Mouse (Mus musculus) ES-Bruce4 (cell line): ENCODE results near the gene Abcc1. TPM values are rescaled to one million over a fixed set of nuclear protein-coding genes. Genes with fewer than 3 reads are reported as not detected.

Experiments
- H3K27ac ChIP-seq: 2 replicates; pipeline ENCODE4 v1.5.1; 2012; ENCODE audit warnings: low read length, inconsistent platforms; ENCODE audit not compliant: insufficient read depth
- H3K27me3 ChIP-seq: 2 replicates; pipeline ENCODE4 v1.6.1; 2012; ENCODE audit warnings: mild to moderate bottlenecking, low read length, inconsistent platforms; ENCODE audit not compliant: control insufficient read depth, poor library complexity, insufficient read depth, severe bottlenecking
- H3K36me3 ChIP-seq: 2 replicates; pipeline ENCODE4 v1.6.1; 2012; ENCODE audit warnings: inconsistent platforms, mild to moderate bottlenecking, low read length, moderate library complexity; ENCODE audit not compliant: control insufficient read depth, poor library complexity, insufficient read depth, severe bottlenecking
- H3K4me1 ChIP-seq: one replicate; pipeline ENCODE4 v1.8.1; 2011; ENCODE audit warnings: low read length; ENCODE audit not compliant: control insufficient read depth, insufficient read depth
- H3K4me3 ChIP-seq: 2 replicates; pipeline ENCODE4 v1.5.1; 2011; ENCODE audit warnings: low read depth, mild to moderate bottlenecking, low read length
- H3K9ac ChIP-seq: 2 replicates; pipeline ENCODE4 v1.6.1; 2012; ENCODE audit warnings: low read depth, mild to moderate bottlenecking, inconsistent platforms; ENCODE audit not compliant: poor library complexity, severe bottlenecking
- H3K9me3 ChIP-seq: replicated peaks from 2 replicates; pipeline ENCODE4 v1.6.1; 2012; ENCODE audit warnings: mild to moderate bottlenecking, low read length, inconsistent platforms; ENCODE audit not compliant: control insufficient read depth, poor library complexity, insufficient read depth, severe bottlenecking
- CTCF ChIP-seq: IDR thresholded peaks from one replicate; pipeline ENCODE4 v1.8.1; 2011; ENCODE audit warnings: low read depth, low read length
- EP300 ChIP-seq: IDR thresholded peaks from 2 replicates; pipeline ENCODE4 v1.6.1; 2011; ENCODE audit warnings: low read depth, low read length; ENCODE audit not compliant: insufficient read depth
- POLR2A ChIP-seq: IDR thresholded peaks from one replicate; pipeline ENCODE4 v1.8.1; 2011; ENCODE audit warnings: low read length; ENCODE audit not compliant: insufficient read depth
- polyA plus RNA-seq: library from polyadenylated mRNA; stranded (reverse); fragments of >200 nt; gene quantifications from 2 replicates; pipeline ENCODE4 v1.2.4, GENCODE M21; 2011; ENCODE audit warnings: low read depth; ENCODE audit not compliant: missing spikeins, insufficient read depth, insufficient read length

Abcc1 gene
- polyA plus RNA-seq, 1 experiment, result 69.5 TPM

GRCm38 (mm10) chr16:14378654-14379053 is 17.3 kb downstream of the Abcc1 start:
- no peak overlapping the region for H3K4me3 ChIP-seq
- TF ChIP-seq POLR2A (no peak), CTCF (no peak), EP300 (no peak)
- no peak overlapping the region for H3K9ac ChIP-seq
- peaks cover 6% of the 10 kb centered on the region for H3K4me1 ChIP-seq
- no peaks in the 10 kb centered on the region for H3K36me3 ChIP-seq
- no peaks in the 10 kb centered on the region for H3K27me3 ChIP-seq
- H3K9me3 ChIP-seq, result no peaks in the 10 kb centered on the region
- no peak overlapping the region for H3K27ac ChIP-seq

GRCm38 (mm10) chr16:14379888-14380287 is 18.5 kb downstream of the Abcc1 start:
- TF ChIP-seq POLR2A, result no peak
- no peak for TF ChIP-seq CTCF
- Histone ChIP-seq H3K27ac (no peak overlapping the region), H3K9ac (no peak overlapping the region), H3K27me3 (no peaks in the 10 kb centered on the region), H3K9me3 (no peaks in the 10 kb centered on the region), H3K4me3 (no peak overlapping the region), H3K36me3 (no peaks in the 10 kb centered on the region), H3K4me1 (peaks cover 6% of the 10 kb centered on the region)

GRCm38 (mm10) chr16:14381061-14381665 is 19.8 kb downstream of the Abcc1 start:
- Histone ChIP-seq H3K9ac (no peak overlapping the region), H3K27me3 (no peaks in the 10 kb centered on the region), H3K36me3 (no peaks in the 10 kb centered on the region), H3K9me3 (no peaks in the 10 kb centered on the region), H3K4me3 (no peak overlapping the region), H3K27ac (no peak overlapping the region), H3K4me1 (peaks cover 6% of the 10 kb centered on the region)
- TF ChIP-seq CTCF, result no peak
- TF ChIP-seq EP300, result no peak
- TF ChIP-seq POLR2A, result no peak

DNA sequence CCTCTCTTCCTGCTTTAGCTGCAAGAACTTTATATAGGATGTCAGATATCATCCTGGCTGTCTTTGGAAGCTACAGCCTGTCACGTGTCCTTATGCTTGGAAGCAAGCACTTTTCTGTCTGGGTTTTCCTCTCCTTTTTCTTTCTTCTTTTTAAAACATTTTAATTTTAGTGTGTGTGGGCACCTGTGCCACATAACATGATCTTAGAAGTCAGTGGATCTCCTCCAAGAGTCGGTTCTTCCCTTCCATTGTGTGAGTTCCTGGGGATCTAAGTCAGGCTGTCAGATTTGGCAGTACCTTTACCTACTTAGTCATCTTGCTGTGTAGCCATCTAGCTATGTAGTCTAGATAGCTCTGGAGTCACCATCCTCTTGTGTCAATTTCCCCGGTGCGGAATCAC is 37.9 kb downstream of the Abcc1 start:
- TF ChIP-seq CTCF (no peak), EP300 (no peak), POLR2A (no peak)
- H3K9ac ChIP-seq, result no peak overlapping the region
- no peak overlapping the region for H3K4me3 ChIP-seq
- H3K27me3 ChIP-seq, result no peaks in the 10 kb centered on the region
- no peak overlapping the region for H3K27ac ChIP-seq
- H3K4me1 ChIP-seq, result peaks cover 1% of the 10 kb centered on the region
- peaks cover 6% of the 10 kb centered on the region for H3K36me3 ChIP-seq
- no peaks in the 10 kb centered on the region for H3K9me3 ChIP-seq

DNA sequence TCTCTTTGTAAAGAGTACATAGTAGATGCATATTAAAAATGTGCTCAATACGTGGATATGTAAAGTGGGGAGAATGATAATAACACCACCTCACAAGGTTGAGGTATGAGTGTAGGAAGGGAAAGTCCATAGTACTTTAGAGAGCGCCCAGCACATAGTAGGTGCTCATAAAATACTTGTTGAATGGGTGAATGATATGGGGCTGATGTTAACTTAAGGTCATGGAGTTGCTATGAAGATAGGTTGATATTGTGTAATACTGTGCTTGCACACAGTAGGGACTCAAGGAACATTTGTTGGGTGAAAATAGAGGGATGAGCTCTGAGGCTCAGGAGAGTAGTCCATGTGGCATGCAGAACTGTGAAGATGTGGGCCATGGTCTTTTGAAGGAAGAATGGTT is 42.1 kb downstream of the Abcc1 start:
- Histone ChIP-seq H3K27ac (no peak overlapping the region), H3K4me1 (peaks cover 1% of the 10 kb centered on the region), H3K27me3 (no peaks in the 10 kb centered on the region), H3K9me3 (no peaks in the 10 kb centered on the region), H3K36me3 (peaks cover 13% of the 10 kb centered on the region), H3K9ac (no peak overlapping the region), H3K4me3 (no peak overlapping the region)
- TF ChIP-seq CTCF (no peak), EP300 (no peak), POLR2A (no peak)

DNA sequence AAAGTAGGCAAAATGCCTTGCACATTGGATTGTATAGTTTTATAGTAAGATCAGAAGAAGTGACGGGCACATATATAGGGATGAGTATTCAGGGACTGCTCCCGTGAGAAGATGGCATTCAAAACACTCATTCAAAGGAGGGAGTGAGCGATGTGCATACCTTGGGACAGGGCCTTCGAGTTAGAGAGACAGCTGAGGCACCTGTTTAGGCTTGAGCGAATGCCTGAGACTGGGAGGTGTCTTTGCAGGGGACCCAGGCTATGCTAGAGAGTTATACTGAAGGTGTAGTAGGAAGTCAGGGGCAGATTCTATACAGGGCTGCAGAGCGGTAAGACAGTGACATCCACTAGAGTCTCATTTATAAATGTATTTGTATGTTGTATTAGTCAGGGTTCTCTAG is 44.3 kb downstream of the Abcc1 start:
- Histone ChIP-seq H3K4me1 (peaks cover 1% of the 10 kb centered on the region), H3K9me3 (no peaks in the 10 kb centered on the region), H3K27me3 (no peaks in the 10 kb centered on the region), H3K4me3 (no peak overlapping the region), H3K36me3 (peaks cover 14% of the 10 kb centered on the region), H3K27ac (no peak overlapping the region), H3K9ac (no peak overlapping the region)
- TF ChIP-seq CTCF (no peak), EP300 (no peak), POLR2A (no peak)
